Comparison of ENCODE assay signal across 8 mouse cellular contexts in the genomic region with DNA sequence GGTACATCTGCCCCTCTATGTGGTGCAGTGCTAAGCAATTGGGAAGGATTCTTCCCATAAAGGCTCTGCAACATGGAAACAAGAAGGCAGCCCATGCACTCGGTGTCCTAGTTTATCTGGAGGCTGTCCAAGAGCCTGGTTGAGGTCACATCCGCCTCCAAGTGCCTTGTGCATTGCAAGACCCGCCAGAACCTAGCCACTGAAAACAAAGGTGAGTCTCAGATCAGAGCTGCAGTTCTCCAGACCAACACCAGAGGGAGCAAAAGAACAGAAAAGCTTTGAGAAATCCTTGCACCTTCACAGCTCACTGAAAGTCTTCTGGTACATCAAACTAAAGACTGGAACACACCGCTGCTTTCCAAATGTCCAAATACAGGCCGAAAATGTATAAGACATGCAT. TPM values are rescaled to one million over a fixed set of nuclear protein-coding genes. Genes with fewer than 3 reads are reported as not detected.
A peak's percentile ranks its signal among the peaks of the same experiment; 100 is the strongest.
DNase-seq lines count a peak whose midpoint lies in the region; ATAC-seq lines count a peak whose summit lies in the region.

No protein-coding gene starts in this region.

- no peak overlapping the region for H3K27ac ChIP-seq in embryonic facial prominence, embryonic 11.5 days (replicated peaks; ENCODE audit: low read depth, low read length)
- no peak overlapping the region for H3K27ac ChIP-seq in midbrain, embryonic 14.5 days (replicated peaks; ENCODE audit: low read depth, low read length)

- intact Hi-C loops in heart, postnatal 36 days (cut with DNase I), result loop anchor here (1.0 kb wide), 2 partner anchors 84 to 169 kb away; no protein-coding TSS in a partner anchor

- no peaks in the 10 kb centered on the region for H3K27me3 ChIP-seq in embryonic facial prominence, embryonic 11.5 days (ENCODE audit: control insufficient read depth, insufficient read depth, low read length)
- H3K27me3 ChIP-seq in midbrain, embryonic 14.5 days (ENCODE audit: control insufficient read depth, insufficient read depth, low read length), result no peaks in the 10 kb centered on the region

- DNase-seq in frontal cortex, adult 2 months (ENCODE audit: extremely low spot score in 1 of 2, low spot score in 1 of 2), result peak; percentile 57 to 92
- DNase-seq in adrenal gland, postnatal 36 days, result peak; percentile 63 to 77
- DNase-seq in embryonic facial prominence, embryonic 11.5 days (ENCODE audit: low spot score), result peak; percentile 89
- DNase-seq in heart, postnatal 36 days, result peak; percentile 67 to 79
- peak; percentile 73 to 83 for DNase-seq in left cerebral cortex, adult 18-20 months (ENCODE audit: low spot score in 2 of 2)
- DNase-seq in midbrain, embryonic 14.5 days, result peak; percentile 93
- peak; percentile 55 to 85 for DNase-seq in spleen, postnatal 4 days (ENCODE audit: low spot score in 2 of 2)

- H3K4me3 ChIP-seq in embryonic facial prominence, embryonic 11.5 days (ENCODE audit: low read depth, low read length), result no peak overlapping the region
- H3K4me3 ChIP-seq in midbrain, embryonic 14.5 days (replicated peaks; ENCODE audit: low read depth, low read length), result no peak overlapping the region

- no peak overlapping the region for H3K4me2 ChIP-seq in embryonic facial prominence, embryonic 11.5 days (ENCODE audit: low read depth, low read length)
- no peak overlapping the region for H3K4me2 ChIP-seq in midbrain, embryonic 14.5 days (ENCODE audit: low read length)

- H3K9ac ChIP-seq in embryonic facial prominence, embryonic 11.5 days (replicated peaks; ENCODE audit: low read length), result no peak overlapping the region
- no peak overlapping the region for H3K9ac ChIP-seq in midbrain, embryonic 14.5 days (replicated peaks; ENCODE audit: low read length)

- WGBS in embryonic facial prominence, embryonic 11.5 days, result 27% methylated on average over 5 of the region's 5 CpGs
- 22% methylated on average over 5 of the region's 5 CpGs for WGBS in midbrain, embryonic 14.5 days

- H3K36me3 ChIP-seq in embryonic facial prominence, embryonic 11.5 days (replicated peaks; ENCODE audit: control insufficient read depth, insufficient read depth, low read depth, low read length), result no peaks in the 10 kb centered on the region
- no peaks in the 10 kb centered on the region for H3K36me3 ChIP-seq in midbrain, embryonic 14.5 days (ENCODE audit: control insufficient read depth, insufficient read depth, low read length)

- ATAC-seq in frontal cortex, adult (ENCODE audit: low TSS enrichment), result no peak
- ATAC-seq in embryonic facial prominence, embryonic 11.5 days (replicated peaks; ENCODE audit: insufficient number of reproducible peaks, low FRiP score, low TSS enrichment, low read depth), result no peak
- no peak for ATAC-seq in midbrain, embryonic 14.5 days (ENCODE audit: low FRiP score, low TSS enrichment)

- H3K4me1 ChIP-seq in embryonic facial prominence, embryonic 11.5 days (ENCODE audit: control insufficient read depth, insufficient read depth, low read length), result no peaks in the 10 kb centered on the region
- no peaks in the 10 kb centered on the region for H3K4me1 ChIP-seq in midbrain, embryonic 14.5 days (ENCODE audit: control insufficient read depth, insufficient read depth, low read length)

- H3K9me3 ChIP-seq in embryonic facial prominence, embryonic 11.5 days (replicated peaks; ENCODE audit: control insufficient read depth, low read length), result no peaks in the 10 kb centered on the region
- H3K9me3 ChIP-seq in midbrain, embryonic 14.5 days (ENCODE audit: control insufficient read depth, low read length), result no peaks in the 10 kb centered on the region

RNA-seq across cellular contexts. Expression of a gene that starts 11.7 kb away (rescaled TPM):
- 20.9 and 22.5 TPM in 2 replicates for polyA plus RNA-seq in frontal cortex, adult 2 months (2012; rRNA removed)
- 1 to 10 TPM; 4.4 TPM for total RNA-seq in adrenal gland, postnatal 36 days (2021)
- polyA plus RNA-seq in embryonic facial prominence, embryonic 11.5 days (2014; fragmentation: Nextera tagmentation; extraction: Ambion mirVana), result 0.86 and 0.89 TPM in 2 replicates
- 1 to 10 TPM; 2.3 to 2.5 TPM for total RNA-seq in heart, postnatal 36 days (2021)
- 10 to 100 TPM; 49.1 to 52.8 TPM for total RNA-seq in left cerebral cortex, adult 18-20 months (2021)
- polyA plus RNA-seq in midbrain, embryonic 14.5 days (2014; fragmentation: Nextera tagmentation; extraction: Ambion mirVana), result 10.7 and 12.6 TPM in 2 replicates

RNA-seq across cellular contexts. Expression of a gene that starts 24.5 kb away (rescaled TPM):
- polyA plus RNA-seq in frontal cortex, adult 2 months (2012; rRNA removed), result 33.7 and 36.6 TPM in 2 replicates
- total RNA-seq in adrenal gland, postnatal 36 days (2021), result 10 to 100 TPM; 23.8 to 24.8 TPM
- 97.4 and 97.9 TPM in 2 replicates for polyA plus RNA-seq in embryonic facial prominence, embryonic 11.5 days (2014; fragmentation: Nextera tagmentation; extraction: Ambion mirVana)
- total RNA-seq in heart, postnatal 36 days (2021), result 10 to 100 TPM; 13.5 to 16.4 TPM
- total RNA-seq in left cerebral cortex, adult 18-20 months (2021), result 10 to 100 TPM; 28.7 to 29.2 TPM
- polyA plus RNA-seq in midbrain, embryonic 14.5 days (2014; fragmentation: Nextera tagmentation; extraction: Ambion mirVana), result 43.9 and 50.7 TPM in 2 replicates

RNA-seq across cellular contexts. Expression of a gene that starts 51.0 kb away (rescaled TPM):
- polyA plus RNA-seq in frontal cortex, adult 2 months (2012; rRNA removed), result 0.48 and 0.52 TPM in 2 replicates
- total RNA-seq in adrenal gland, postnatal 36 days (2021), result not detected
- 0.14 and 0.32 TPM in 2 replicates for polyA plus RNA-seq in embryonic facial prominence, embryonic 11.5 days (2014; fragmentation: Nextera tagmentation; extraction: Ambion mirVana)
- not detected for total RNA-seq in heart, postnatal 36 days (2021)
- total RNA-seq in left cerebral cortex, adult 18-20 months (2021), result under 1 TPM; 0.21 to 0.51 TPM
- 0.74 and 0.99 TPM in 2 replicates for polyA plus RNA-seq in midbrain, embryonic 14.5 days (2014; fragmentation: Nextera tagmentation; extraction: Ambion mirVana)

Comparison
In these comparisons a context has a peak if more than half of its experiments do, and no peak if none do; other contexts are left out.
1. RNA of a gene that starts 11.7 kb away (total RNA-seq): 49.1 to 52.8 TPM in left cerebral cortex, adult 18-20 months; 4.4 TPM in adrenal gland, postnatal 36 days and 2.3 to 2.5 TPM in heart, postnatal 36 days; every median in the first group is over 4 times any median in the second.
2. Peak in every context shown above with its lines, with median percentiles within 50 percentile points of each other: DNase-seq.